Mouse (Mus musculus) frontal cortex, adult 2 months (tissue): ENCODE results near the gene Pptc7. TPM values are rescaled to one million over a fixed set of nuclear protein-coding genes. Genes with fewer than 3 reads are reported as not detected.
A peak's percentile ranks its signal among the peaks of the same experiment; 100 is the strongest.

Experiments used
- DNase-seq, 2 experiments: peaks; one replicate each; pipeline ENCODE4 v3.0.0; 2022; ENCODE audit warnings: low spot score in 1 of 2; ENCODE audit errors: extremely low spot score in 1 of 2
- polyA plus RNA-seq: library from polyadenylated mRNA; depleted of rRNA; stranded (reverse); fragments of >200 nt; gene quantifications from 2 replicates; pipeline ENCODE4 v1.2.3, GENCODE M21; 2012

Pptc7 gene
- polyA plus RNA-seq, 1 experiment = 30.5 TPM

- DNase-seq = no peak
Observed at GRCm38 (mm10) chr5:122265942-122266341, 18.2 kb upstream of the Pptc7 start.

- no peak for DNase-seq
Observed at GRCm38 (mm10) chr5:122267136-122267535, 17.0 kb upstream of the Pptc7 start.

- DNase-seq = peak in 1 of 2 experiments; percentile 89
Observed at GRCm38 (mm10) chr5:122267899-122268298, 16.3 kb upstream of the Pptc7 start.

GRCm38 (mm10) chr5:122268858-122269604 is 15.1 kb upstream of the Pptc7 start:
- DNase-seq = no peak

- DNase-seq = no peak
Observed at GRCm38 (mm10) chr5:122272821-122273220, 11.3 kb upstream of the Pptc7 start.

- no peak for DNase-seq
Observed at GRCm38 (mm10) chr5:122274785-122275184, 9.4 kb upstream of the Pptc7 start.

- no peak for DNase-seq
Observed at GRCm38 (mm10) chr5:122278946-122279345, 5.2 kb upstream of the Pptc7 start.

- DNase-seq = no peak
Observed at GRCm38 (mm10) chr5:122279799-122280421, 4.3 kb upstream of the Pptc7 start.

- no peak for DNase-seq
Observed at GRCm38 (mm10) chr5:122280422-122280826, 3.7 kb upstream of the Pptc7 start.

- no peak for DNase-seq
Observed at GRCm38 (mm10) chr5:122280827-122281462, 3.2 kb upstream of the Pptc7 start.

GRCm38 (mm10) chr5:122283828-122284182 is 360 bp upstream of the Pptc7 start:
- no peak for DNase-seq

- peak in 1 of 2 experiments; percentile 47 for DNase-seq
Observed at GRCm38 (mm10) chr5:122285029-122285766, 1.0 kb downstream of the Pptc7 start.

- no peak for DNase-seq
Observed at GRCm38 (mm10) chr5:122285767-122286150, 1.6 kb downstream of the Pptc7 start.

GRCm38 (mm10) chr5:122286191-122286590 is 2.0 kb downstream of the Pptc7 start:
- DNase-seq = no peak

- DNase-seq = no peak
Observed at GRCm38 (mm10) chr5:122287026-122287425, 2.9 kb downstream of the Pptc7 start.

GRCm38 (mm10) chr5:122288147-122288811 is 4.1 kb downstream of the Pptc7 start:
- no peak for DNase-seq

GRCm38 (mm10) chr5:122291149-122291548 is 7.0 kb downstream of the Pptc7 start:
- DNase-seq = no peak

- DNase-seq = no peak
Observed at GRCm38 (mm10) chr5:122291553-122292339, 7.6 kb downstream of the Pptc7 start.

- no peak for DNase-seq
Observed at GRCm38 (mm10) chr5:122293131-122293530, 9.0 kb downstream of the Pptc7 start.

GRCm38 (mm10) chr5:122294219-122294735 is 10.1 kb downstream of the Pptc7 start:
- no peak for DNase-seq
